Mouse (Mus musculus) thymus, adult 2 months (tissue): ENCODE results near the gene Rnf220. TPM values are rescaled to one million over a fixed set of nuclear protein-coding genes. Genes with fewer than 3 reads are reported as not detected.

Experiments
- DNase-seq: peaks from one replicate; pipeline ENCODE4 v3.0.0; 2021
- H3K27ac ChIP-seq: fragments of 200-500 bp; 2 replicates; pipeline ENCODE4 v1.5.1; 2012; ENCODE audit warnings: low read length, control low read depth; ENCODE audit not compliant: control insufficient read depth, insufficient read depth
- H3K27me3 ChIP-seq: fragments of 200-500 bp; 2 replicates; pipeline ENCODE4 v1.6.1; 2012; ENCODE audit warnings: mild to moderate bottlenecking, low read length, moderate library complexity, mixed read lengths; ENCODE audit not compliant: control insufficient read depth, insufficient read depth
- H3K36me3 ChIP-seq: fragments of 200-500 bp; 2 replicates; pipeline ENCODE4 v1.6.1; 2012; ENCODE audit warnings: mild to moderate bottlenecking, low read length, moderate library complexity; ENCODE audit not compliant: control insufficient read depth, insufficient read depth
- H3K4me1 ChIP-seq: fragments of 200-500 bp; replicated peaks from 2 replicates; pipeline ENCODE4 v1.6.1; 2012; ENCODE audit warnings: low read length; ENCODE audit not compliant: control insufficient read depth, insufficient read depth
- H3K4me3 ChIP-seq: fragments of 200-500 bp; 2 replicates; pipeline ENCODE4 v1.5.1; 2012; ENCODE audit warnings: mild to moderate bottlenecking, low read length, control low read depth, moderate library complexity; ENCODE audit not compliant: control insufficient read depth, insufficient read depth
- CTCF ChIP-seq: fragments of 200-500 bp; IDR thresholded peaks from 2 replicates; pipeline ENCODE4 v1.5.1; 2012; ENCODE audit warnings: mild to moderate bottlenecking, control low read depth, low read length, moderate library complexity, borderline replicate concordance; ENCODE audit not compliant: control insufficient read depth, poor library complexity, insufficient read depth; ENCODE audit errors: extremely low read depth
- POLR2A ChIP-seq: fragments of 200-500 bp; IDR thresholded peaks from 2 replicates; pipeline ENCODE4 v1.6.1; 2012; ENCODE audit warnings: mild to moderate bottlenecking, low read length, control low read depth, moderate library complexity; ENCODE audit not compliant: control insufficient read depth, poor library complexity, insufficient read depth; ENCODE audit errors: extremely low read depth
- WGBS: fragments of 180-500 bp; shearing (Covaris S2); methylation state at CpG from one replicate; pipeline ENCODE4 v1.1.7; 2018; 5-methylcytosine and 5-hydroxymethylcytosine counted together
- polyA plus RNA-seq: library from polyadenylated mRNA; depleted of rRNA; stranded (reverse); fragments of >200 nt; gene quantifications from 2 replicates; pipeline ENCODE4 v1.2.3, GENCODE M21; 2012

Rnf220 gene
- polyA plus RNA-seq, 1 experiment: 178 TPM

DNA sequence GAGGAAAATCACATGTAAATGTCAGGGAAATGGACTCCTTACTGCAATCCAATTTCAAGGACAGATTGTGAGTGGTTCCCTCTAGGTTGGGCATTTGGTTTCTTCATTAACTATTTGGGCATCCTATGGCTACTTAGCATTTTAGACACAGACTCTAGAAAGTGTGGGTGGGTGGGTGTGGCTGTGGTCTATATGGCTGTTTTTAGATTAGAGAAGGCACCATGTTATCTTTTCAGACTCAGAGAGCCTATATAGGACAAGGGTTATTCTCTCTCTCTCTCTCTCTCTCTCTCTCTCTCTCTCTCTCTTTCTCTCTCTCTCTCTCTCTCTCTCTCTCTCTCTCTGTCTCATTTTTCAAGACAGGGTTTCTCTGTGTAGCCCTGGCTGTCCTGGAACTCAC is 20.5 kb downstream of the Rnf220 start:
- no peak for DNase-seq
- H3K27me3 ChIP-seq: no peaks in the 10 kb centered on the region; the same call in 1 of the 2 replicates
- no peak overlapping the region for H3K4me3 ChIP-seq
- H3K27ac ChIP-seq: no peak overlapping the region
- peaks cover 66% of the 10 kb centered on the region for H3K4me1 ChIP-seq
- TF ChIP-seq POLR2A (no peak), CTCF (no peak)
- H3K36me3 ChIP-seq: no peaks in the 10 kb centered on the region

DNA sequence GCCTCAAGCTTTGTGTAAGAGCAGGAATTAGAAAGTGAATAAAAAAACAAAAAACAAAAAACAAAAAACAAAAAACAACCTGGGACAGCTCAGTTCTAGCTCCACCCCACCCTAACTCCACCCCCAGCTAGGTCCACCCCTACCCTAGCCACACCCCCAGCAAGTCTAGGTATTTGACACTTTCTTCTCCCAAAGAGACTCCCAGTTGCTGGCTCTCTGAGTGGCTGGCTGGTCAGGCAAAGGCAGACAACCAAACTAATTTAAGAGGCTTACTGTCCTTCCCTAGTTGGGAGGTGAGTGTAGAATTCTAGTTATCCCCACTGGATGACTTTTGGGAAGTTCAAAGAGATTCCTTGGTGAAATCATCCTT is 22.9 kb downstream of the Rnf220 start:
- no peak overlapping the region for H3K27ac ChIP-seq
- peaks cover 50% of the 10 kb centered on the region for H3K4me1 ChIP-seq
- no peak overlapping the region for H3K4me3 ChIP-seq
- H3K36me3 ChIP-seq: no peaks in the 10 kb centered on the region
- TF ChIP-seq POLR2A (no peak), CTCF (no peak)
- H3K27me3 ChIP-seq: no peaks in the 10 kb centered on the region
- DNase-seq: no peak

DNA sequence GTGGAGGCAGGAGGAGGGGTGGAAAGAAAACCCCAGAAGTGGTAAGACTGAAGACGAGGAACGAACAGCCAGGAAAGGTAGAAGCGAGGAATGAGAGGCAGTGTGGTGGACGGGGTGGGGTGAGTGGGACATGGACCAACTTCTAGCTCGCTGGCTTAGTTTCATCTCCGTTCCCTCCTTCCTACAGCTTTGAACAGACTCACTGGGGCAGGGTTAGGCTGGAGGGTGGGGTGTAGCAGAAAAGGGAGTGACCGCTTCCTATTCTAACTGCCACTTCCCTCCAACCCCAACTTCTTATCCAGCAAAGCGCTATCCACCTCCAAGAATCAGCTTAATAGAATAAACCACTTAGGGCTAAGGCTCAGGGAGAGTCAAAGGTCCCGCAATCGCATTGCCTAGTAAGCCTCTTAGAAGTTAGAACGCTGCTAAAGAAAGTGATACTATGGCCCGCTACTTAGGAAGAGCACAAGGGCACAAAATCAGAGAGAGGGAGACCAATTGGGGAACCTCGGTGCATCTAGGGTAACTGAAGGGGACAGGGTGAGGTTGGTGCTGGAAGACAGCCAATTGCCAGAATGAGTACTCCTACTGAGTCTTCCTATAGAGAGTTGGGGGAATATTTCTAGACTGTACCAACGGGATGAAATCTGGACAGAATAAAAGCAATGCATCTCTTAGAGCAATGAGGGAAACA is 23.4 kb downstream of the Rnf220 start:
- no peaks in the 10 kb centered on the region for H3K27me3 ChIP-seq
- no peak for TF ChIP-seq POLR2A
- no peak overlapping the region for H3K27ac ChIP-seq
- H3K4me3 ChIP-seq: no peak overlapping the region
- 6% methylated on average over 14 of the region's 14 CpGs for WGBS
- no peak for DNase-seq
- H3K4me1 ChIP-seq: peaks cover 50% of the 10 kb centered on the region
- H3K36me3 ChIP-seq: no peaks in the 10 kb centered on the region

DNA sequence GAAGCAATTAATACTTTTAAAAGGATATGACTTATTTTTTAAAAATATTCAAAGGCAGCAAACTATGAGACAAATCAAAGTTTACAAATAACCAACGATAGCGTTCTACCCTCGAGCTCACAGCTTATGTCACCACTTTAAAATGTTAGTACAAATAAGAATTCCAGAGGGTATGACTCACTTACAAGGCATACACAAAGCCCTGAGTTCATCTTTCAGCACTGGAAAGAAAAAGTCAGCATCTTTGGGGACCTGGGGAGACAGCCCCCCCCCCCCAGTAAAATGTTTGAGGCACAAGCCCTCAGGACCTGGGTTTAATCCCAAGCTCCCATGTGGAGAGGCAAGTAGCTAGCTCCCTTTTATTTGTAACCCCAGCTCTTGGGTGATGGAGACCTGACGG is 27.4 kb downstream of the Rnf220 start:
- H3K27me3 ChIP-seq: no peaks in the 10 kb centered on the region
- DNase-seq: no peak
- TF ChIP-seq POLR2A (no peak), CTCF (no peak)
- no peak overlapping the region for H3K27ac ChIP-seq
- peaks cover 17% of the 10 kb centered on the region for H3K4me1 ChIP-seq
- no peak overlapping the region for H3K4me3 ChIP-seq
- 93% methylated on average over 4 of the region's 4 CpGs for WGBS
- H3K36me3 ChIP-seq: no peaks in the 10 kb centered on the region

DNA sequence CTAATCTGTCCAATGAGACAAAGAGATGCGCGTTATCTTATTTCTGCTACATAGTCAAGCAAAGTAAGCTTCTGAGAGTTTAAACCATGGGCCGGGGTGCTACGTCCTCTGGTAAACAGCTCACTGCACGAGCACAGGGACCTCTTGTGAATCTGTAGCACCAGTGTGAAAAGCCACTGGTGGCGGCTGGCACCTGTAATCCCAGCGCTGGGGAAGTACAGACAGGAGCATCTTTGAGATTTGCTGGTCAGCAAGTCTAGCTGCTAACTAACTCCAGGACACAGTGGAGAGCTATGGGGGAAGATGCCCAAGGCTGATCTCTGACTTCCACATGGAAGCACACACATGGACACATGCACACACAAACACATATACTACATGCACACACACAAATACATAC is 28.9 kb downstream of the Rnf220 start:
- Histone ChIP-seq H3K27me3 (no peaks in the 10 kb centered on the region), H3K27ac (no peak overlapping the region), H3K4me1 (peaks cover 5% of the 10 kb centered on the region), H3K36me3 (no peaks in the 10 kb centered on the region), H3K4me3 (no peak overlapping the region)
- TF ChIP-seq POLR2A: no peak
- no peak for TF ChIP-seq CTCF
- DNase-seq: no peak
- WGBS: 97% methylated on average over 7 of the region's 7 CpGs

DNA sequence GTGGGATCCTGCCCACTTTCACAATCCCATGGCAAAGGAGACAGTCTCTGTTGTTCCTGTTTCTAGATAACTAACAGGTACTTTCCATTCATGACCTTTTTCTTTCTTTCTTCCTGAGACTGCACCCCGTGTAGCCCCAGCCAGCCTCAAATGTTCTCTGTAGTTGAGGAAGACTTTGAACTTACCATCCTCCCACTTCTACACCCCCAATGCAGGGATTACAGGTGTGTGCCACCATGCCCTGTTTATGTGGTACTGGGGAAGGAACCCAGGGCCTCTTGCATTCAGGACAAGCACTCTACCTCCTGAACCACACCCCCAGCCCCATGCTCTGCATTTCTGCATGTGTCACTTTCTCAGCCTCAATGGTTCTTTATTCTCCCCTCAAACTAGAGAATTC is 47.7 kb downstream of the Rnf220 start:
- TF ChIP-seq POLR2A: no peak
- no peak for TF ChIP-seq CTCF
- 4% methylated on average over 1 of the region's 1 CpGs for WGBS

DNA sequence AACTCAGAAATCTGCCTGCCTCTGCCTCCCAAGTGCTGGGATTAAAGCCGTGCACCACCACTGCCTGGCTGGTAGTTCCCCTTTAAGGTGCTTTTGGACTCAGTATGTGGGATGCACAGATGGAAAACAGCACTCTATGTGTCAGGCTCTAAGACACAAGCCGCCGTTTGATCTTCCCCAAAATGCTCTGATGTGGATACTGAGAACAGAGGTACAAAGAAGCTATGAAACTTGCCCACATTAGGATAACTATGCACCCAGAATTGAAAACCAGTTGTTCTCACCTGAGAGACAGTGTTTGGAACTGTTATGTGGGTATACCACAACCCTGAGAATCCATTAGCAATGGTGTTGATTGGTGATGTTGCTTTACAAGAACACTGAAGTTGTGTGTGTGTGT is 48.9 kb downstream of the Rnf220 start:
- DNase-seq: peak; percentile 17
- Histone ChIP-seq H3K27me3 (no peaks in the 10 kb centered on the region), H3K36me3 (no peaks in the 10 kb centered on the region), H3K4me1 (peaks cover 18% of the 10 kb centered on the region), H3K27ac (no peak overlapping the region), H3K4me3 (no peak overlapping the region)
- TF ChIP-seq CTCF: no peak
- TF ChIP-seq POLR2A: no peak
- 20% methylated on average over 3 of the region's 3 CpGs for WGBS

More for the DNA sequence above, 47.7 kb downstream of the Rnf220 start:
- no peaks in the 10 kb centered on the region for H3K36me3 ChIP-seq
- DNase-seq: peak; percentile 48
- no peak overlapping the region for H3K27ac ChIP-seq
- H3K4me1 ChIP-seq: peaks cover 18% of the 10 kb centered on the region
- H3K4me3 ChIP-seq: no peak overlapping the region
- no peaks in the 10 kb centered on the region for H3K27me3 ChIP-seq
